Mouse (Mus musculus): ENCODE data around the gene Kpnb1.

DNA sequence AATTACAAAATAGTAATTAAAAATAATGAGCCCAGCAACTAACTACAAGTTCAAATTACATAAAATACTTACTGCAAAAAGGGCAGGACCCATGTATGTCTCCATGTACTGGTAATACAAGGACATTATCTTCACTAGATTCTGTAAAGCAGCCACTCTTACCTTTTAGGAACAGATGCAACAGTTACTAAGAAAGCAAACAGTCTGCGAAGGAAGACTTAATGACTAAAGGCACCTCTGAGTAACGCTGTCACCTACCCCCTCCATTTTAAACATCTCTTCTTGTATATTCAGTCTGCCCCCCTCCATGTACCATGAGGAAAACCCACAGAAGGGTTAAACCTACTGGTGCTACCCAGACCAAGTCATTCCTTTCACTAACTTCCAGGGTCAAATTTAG, 9.5 kb downstream of the Kpnb1 start:
- TF ChIP-seq POLR2A (IDR thresholded peaks at IDR 0.05; ENCODE audit: insufficient read depth, low read depth, low read length), result no peak
- TF ChIP-seq CTCF (IDR thresholded peaks at IDR 0.05), result no peak
- TF ChIP-seq EP300 (IDR thresholded peaks at IDR 0.05; ENCODE audit: insufficient read depth, low read depth, low read length), result no peak
